Mouse (Mus musculus) cerebral cortex, adult 2 months (tissue): ENCODE results near the gene Wdr35.

Experiments
- WGBS: fragments of 180-500 bp; shearing (Covaris S2); methylation state at CpG from one replicate; pipeline ENCODE4 v1.1.7; 2018; 5-methylcytosine and 5-hydroxymethylcytosine counted together

Gene Wdr35

DNA sequence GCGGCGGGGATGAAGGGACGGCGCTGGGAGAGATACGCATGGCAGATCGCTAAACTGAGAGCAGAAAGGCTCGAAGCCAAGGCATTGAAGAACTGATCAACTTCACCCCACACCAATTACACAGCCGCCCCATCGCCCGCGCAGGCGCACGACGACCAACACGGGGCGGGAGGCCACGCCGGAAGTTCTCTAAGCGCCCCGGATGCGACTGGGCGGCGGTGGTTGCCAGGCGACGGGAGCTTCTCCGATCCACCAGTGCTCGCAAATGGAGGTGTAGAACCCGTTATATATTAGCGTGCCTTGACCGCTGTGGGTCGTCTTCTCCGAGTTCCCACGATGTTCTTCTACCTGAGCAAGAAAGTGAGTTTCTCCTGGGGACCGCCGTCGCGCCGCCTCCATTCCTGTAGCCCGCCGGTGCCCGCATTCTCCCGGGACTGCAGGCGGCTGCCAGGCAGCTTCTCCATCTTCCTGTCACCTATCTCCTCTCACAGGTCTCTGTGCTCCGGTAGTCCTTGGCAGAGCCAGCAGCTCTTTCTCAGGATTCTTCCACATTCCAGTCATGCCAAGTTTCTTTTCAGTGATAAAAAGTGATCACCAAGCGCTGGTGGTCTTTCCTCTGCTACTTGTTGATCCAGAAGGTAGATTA is at the start of gene Wdr35:
TSS of gene Wdr35 (plus strand) at position 73 of the 646 bp plus-strand sequence.
- WGBS = under 1% methylated on average over 45 of the region's 45 CpGs

DNA sequence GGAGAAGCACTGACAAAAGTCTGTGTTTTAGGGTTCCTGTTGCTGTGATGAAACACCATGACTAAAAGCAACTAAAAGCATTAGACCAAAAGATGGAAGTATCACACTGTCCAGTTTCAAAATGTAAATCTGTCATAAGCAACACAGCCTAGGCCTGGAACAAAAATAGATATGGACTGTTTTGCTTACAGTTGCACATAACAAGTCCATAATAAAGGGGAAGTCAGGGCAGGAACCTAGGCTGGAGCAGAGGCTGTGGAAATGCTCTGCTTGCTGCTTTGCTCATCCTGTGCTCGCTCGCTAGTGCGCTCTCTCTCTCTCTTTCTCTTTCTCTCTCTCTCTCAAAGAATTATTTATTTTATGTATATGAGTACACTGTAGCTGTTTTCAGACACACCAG is 46.0 kb upstream of the Wdr35 start:
- WGBS = 71% methylated on average over 3 of the region's 3 CpGs

- 60% methylated on average over 4 of the region's 4 CpGs for WGBS
These were observed 44.9 kb upstream of the Wdr35 start for GRCm38 (mm10) chr12:8928766-8929165.

- WGBS = 84% methylated on average over 4 of the region's 4 CpGs
These were observed 42.6 kb upstream of the Wdr35 start for GRCm38 (mm10) chr12:8931083-8931482.

GRCm38 (mm10) chr12:8935349-8935748 is 38.3 kb upstream of the Wdr35 start:
- WGBS = 79% methylated on average over 5 of the region's 5 CpGs

DNA sequence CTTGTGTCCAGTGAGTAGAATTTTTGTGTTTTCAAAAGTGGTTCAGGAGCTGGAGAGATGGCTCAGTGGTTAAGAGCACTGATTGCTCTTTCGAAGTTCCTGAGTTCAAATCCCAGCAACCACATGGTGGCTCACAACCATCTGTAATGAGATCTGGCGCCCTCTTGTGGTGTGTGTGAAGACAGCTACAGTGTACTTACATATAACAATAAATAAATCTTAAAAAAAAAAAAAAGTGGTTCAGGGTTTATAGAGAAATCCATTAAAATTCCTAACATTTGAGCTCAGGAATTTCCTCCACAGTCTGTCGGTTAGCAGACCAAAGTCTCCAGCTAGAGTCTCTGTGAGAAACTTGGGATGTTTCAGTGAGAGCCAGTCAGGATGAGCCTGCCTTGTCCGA is 37.5 kb upstream of the Wdr35 start:
- WGBS = 72% methylated on average over 4 of the region's 4 CpGs

GRCm38 (mm10) chr12:8939490-8939889 is 34.2 kb upstream of the Wdr35 start:
- WGBS = 96% methylated on average over 4 of the region's 4 CpGs

- WGBS = 74% methylated on average over 12 of the region's 12 CpGs
These were observed 33.4 kb upstream of the Wdr35 start for GRCm38 (mm10) chr12:8940011-8941005.

DNA sequence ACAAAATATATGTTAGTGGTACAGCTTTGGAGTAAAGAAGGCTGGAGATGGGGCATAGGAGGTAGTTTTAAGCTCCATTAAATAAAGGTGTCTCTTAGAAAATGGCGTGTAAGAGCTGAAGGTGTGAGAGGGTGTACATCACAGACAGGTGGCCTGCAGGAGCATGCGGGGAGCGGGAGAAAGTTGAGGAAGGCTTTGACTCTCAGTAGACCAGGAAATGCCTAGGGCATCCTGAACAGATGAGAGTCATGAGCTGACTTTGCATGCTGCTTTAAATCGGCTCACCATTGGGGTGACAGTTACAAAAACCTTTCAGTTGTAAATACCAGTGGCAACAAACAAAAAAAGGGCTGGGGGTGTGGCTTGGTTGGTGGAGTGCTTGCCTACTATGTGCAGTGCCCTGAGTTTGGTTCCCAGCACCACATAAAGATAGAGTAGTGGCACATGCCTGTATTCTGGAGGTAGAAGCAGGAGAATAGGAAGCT is 32.5 kb upstream of the Wdr35 start:
- WGBS = 69% methylated on average over 4 of the region's 4 CpGs

GRCm38 (mm10) chr12:8941699-8942392 is 31.8 kb upstream of the Wdr35 start:
- 60% methylated on average over 4 of the region's 4 CpGs for WGBS

DNA sequence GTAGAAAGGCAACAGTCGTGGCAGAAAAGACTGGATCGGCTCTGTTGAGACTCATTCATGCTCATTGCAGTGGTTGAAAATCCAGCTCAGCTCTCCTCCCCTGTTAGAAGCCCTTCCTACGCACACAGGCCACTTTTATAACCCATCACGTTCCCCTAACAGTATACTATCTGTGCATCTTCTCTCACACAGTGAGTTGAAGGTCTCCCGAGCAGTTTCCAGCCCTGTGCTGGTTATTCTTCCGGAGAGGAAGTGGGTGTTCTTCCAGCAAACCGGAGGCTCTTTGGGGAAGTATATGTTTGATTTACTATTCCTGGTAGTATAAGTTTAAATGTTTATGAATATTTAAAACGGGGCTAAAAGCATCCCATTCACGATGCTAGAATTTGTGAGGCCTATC is 26.5 kb upstream of the Wdr35 start:
- WGBS = 39% methylated on average over 9 of the region's 9 CpGs

DNA sequence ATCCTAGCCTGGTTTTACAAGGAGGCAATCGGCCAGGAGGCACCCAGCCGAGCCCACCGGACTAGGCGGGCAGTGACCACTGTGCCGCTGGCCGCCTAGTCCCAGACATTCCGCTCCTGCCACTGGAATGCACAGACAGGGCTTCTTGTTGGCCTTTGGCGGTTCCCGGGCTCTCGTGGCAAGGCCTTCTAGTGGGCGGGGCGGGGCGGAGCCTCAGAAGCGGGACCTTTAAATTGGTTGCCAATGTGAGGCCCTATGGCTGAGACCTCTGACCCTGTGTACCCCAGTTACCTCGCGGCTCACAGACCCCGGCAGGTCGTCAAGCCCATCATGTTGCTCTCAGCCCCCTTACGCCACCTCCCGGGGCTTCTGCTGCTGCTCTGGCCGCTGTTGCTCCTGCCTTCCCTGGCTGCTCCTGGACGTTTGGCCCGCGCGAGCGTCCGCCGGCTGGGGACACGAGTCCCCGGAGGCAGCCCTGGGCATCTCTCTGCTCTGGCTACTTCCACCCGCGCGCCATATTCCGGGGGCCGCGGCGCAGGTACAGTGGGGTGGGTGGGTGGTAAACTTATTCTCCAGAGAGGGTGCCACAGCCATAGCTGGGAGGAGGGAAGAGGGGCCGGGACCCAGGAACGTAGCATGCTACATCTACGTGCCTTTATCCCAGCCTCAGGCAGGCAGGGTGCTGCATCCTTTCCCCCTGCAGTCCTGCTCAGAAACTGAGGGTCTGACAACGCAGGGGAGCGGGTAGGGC is 25.8 kb upstream of the Wdr35 start, which contains the start of gene Matn3:
TSS of gene Matn3 (plus strand) at position 216 of the 751 bp plus-strand sequence.
- WGBS = 3% methylated on average over 42 of the region's 42 CpGs

DNA sequence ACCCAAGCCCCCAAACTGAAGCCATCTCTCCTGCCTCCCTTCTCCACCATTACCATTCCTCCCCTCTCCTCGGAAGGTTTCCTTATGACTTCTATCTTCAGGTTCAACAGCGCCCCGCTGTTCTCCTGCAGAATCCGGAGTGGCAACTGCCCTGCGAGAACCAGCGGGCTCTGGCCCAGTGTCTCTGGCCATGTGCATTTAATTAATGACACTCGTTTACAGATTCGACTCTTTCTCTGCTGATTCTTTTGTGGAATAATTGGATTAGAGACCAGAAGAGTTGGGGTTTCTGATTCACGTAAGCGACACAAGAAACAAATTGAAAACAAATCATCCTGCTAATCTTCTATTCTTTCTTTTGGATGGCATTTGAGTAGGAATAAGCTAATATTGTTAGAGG is 20.6 kb upstream of the Wdr35 start:
- WGBS = 71% methylated on average over 10 of the region's 10 CpGs

DNA sequence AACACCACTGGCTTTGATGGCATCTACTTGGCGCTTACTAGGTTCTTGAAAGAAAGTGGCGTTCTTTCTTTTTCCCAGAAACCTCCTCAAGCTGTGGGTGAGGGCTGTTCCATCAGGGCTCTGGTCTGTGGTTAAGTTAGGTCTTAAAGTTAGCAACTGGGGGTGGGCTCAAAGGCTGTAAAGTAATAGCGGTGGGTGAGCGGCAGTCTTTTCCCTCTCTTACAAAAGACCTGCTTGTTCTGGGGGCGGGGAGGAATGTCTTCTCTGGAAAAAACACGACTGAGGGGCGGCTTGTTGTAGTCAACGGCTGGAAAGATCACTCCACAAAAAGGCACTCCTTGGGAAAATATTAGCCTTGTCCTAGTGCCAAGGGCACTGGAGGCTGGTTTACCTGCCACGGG is 19.5 kb upstream of the Wdr35 start:
- WGBS = 67% methylated on average over 9 of the region's 9 CpGs

DNA sequence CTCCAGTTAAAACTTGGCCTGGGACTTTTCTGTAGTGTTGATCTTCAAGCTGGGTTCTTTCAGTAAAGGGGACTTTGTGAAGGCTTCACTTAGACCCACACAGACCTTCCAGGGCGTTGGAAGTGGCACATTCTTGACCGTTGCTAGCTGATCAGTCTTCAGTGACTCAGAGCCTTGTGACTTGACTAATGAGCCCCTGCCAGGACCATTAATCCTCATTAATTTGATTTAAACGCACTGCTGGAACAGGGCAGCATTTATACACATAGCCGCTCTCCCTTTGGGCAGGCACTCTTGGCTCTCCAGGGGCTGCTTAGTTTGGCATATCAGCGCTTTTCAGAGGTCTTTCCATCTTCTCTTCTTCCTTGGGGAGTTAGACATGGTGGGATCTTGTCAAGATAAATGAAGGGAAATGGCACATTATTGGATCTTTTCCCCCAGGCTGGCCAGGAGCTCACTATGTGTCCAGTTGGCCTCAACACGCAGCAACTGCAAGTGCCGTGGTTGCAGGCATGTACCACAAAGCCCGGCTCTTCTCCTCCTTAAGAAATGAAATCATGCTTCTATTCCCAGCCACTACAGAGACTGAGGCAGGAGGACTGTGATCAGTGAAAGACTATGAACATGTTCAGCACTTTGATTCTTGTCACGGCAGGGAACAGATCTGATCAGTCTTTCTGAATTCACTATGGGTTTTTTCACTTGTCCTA is 11.9 kb upstream of the Wdr35 start:
- WGBS = 70% methylated on average over 9 of the region's 9 CpGs

- WGBS = 49% methylated on average over 9 of the region's 9 CpGs
These were observed 3.9 kb upstream of the Wdr35 start for GRCm38 (mm10) chr12:8969828-8970227.

DNA sequence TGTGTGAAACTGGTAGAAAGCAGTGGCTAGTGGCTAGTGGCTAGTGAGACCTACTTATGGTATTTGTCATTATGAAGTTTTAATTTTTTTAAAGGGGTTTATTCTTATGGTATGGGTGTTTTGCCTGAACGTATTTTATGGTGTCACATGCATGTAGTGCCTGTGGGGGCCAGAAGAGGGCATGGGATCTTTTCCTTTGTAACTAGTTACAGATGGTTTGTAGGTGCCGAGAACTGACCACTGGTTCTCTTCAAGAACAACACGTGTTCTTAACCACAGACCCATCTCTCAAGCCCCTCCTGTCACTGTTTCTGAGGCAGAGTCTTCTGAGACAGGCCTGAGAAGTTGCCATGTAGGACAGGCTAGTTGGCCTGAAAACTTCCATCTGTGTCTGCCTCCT is 1.4 kb downstream of the Wdr35 start:
- WGBS = 86% methylated on average over 3 of the region's 3 CpGs

GRCm38 (mm10) chr12:8993231-8993630 is 19.5 kb downstream of the Wdr35 start:
- WGBS = 67% methylated on average over 8 of the region's 8 CpGs

DNA sequence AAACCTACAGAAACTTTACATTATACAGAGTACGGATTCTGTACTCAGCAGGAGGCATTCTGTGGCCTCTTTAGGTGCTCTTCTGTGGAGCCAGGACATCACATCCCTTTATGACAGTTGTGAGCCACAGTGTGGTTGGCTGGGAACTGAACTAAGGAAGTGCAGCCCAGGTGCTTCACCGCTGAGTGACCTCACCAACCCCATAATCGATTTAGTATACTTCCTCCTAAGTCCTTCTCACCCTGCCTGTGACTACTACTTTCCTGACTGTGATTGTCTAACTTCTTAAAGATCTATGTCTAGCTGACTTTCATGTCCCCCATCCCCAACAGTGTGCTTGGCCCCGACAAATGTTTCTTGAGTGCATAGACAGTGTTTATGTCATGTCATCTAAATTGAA is 24.6 kb downstream of the Wdr35 start:
- 91% methylated on average over 4 of the region's 4 CpGs for WGBS

DNA sequence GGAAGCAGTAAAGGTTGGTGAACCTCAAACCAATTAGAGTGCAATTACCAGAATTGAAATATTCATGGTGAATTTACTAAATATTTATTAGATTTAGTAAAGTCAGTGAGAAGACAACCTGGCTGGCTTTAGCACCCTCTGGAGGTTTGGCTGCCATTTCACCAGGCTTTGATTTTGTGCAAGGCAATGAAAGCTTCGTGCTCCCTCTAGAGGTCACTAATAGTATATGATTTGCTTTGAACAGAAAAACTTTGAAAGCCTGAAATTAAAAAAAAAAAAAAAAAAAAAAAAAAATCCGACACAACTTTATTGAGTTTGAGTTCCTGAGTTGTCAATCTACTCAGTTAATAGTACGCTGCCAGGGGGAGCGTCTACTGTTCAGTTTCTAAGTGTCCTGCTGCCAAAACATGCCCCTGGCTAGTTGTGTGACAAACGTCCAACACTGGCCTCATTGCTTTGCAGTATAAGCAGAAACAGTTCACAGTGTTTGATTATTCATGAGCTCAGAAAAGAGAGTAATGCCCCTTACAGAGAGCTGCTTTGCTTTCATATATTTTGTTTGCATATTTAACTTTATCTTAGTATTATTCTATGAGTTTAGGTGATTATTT is 28.5 kb downstream of the Wdr35 start:
- WGBS = 8% methylated on average over 5 of the region's 5 CpGs
